Mouse (Mus musculus): ENCODE data around the gene Tvp23a. TPM values are rescaled to one million over a fixed set of nuclear protein-coding genes. Genes with fewer than 3 reads are reported as not detected.
A peak's percentile ranks its signal among the peaks of the same experiment; 100 is the strongest.

Tvp23a gene
- 1 to 10 TPM; 1.1 to 3.0 TPM for total RNA-seq (2021)
- long read RNA-seq, experiment 1, partial matches to known transcripts: 0 of 1 reads
- long read RNA-seq, experiment 1, other reads (novel, unspliced or antisense): 0 of 1 reads
- long read RNA-seq, experiment 2, partial matches to known transcripts: 2 of 8 reads
- long read RNA-seq, experiment 2, other reads (novel, unspliced or antisense): 6 of 8 reads

- peak; percentile 22 to 41 for DNase-seq (ENCODE audit: low spot score in 2 of 2)
Observed at GRCm38 (mm10) chr16:10447264-10447594, at the start of gene Tvp23a. Gene Tvp23a (minus strand): TSS chr16:10447362.

- DNase-seq (ENCODE audit: low spot score in 2 of 2): no peak
Observed at GRCm38 (mm10) chr16:10495824-10496298, 48.7 kb upstream of the Tvp23a start.

GRCm38 (mm10) chr16:10492587-10492986 lies 45.4 kb upstream of the Tvp23a start:
- no peak for DNase-seq (ENCODE audit: low spot score in 2 of 2)

- no peak for DNase-seq (ENCODE audit: low spot score in 2 of 2)
Observed at GRCm38 (mm10) chr16:10491716-10492115, 44.6 kb upstream of the Tvp23a start.

GRCm38 (mm10) chr16:10490503-10491150 lies 43.5 kb upstream of the Tvp23a start:
- no peak for DNase-seq (ENCODE audit: low spot score in 2 of 2)

- DNase-seq (ENCODE audit: low spot score in 2 of 2): no peak
Observed at GRCm38 (mm10) chr16:10489904-10490457, 42.8 kb upstream of the Tvp23a start.

- no peak for DNase-seq (ENCODE audit: low spot score in 2 of 2)
Observed at GRCm38 (mm10) chr16:10489483-10489882, 42.3 kb upstream of the Tvp23a start.

GRCm38 (mm10) chr16:10488769-10489481 lies 41.8 kb upstream of the Tvp23a start:
- no peak for DNase-seq (ENCODE audit: low spot score in 2 of 2)

- no peak for DNase-seq (ENCODE audit: low spot score in 2 of 2)
Observed at GRCm38 (mm10) chr16:10487895-10488493, 40.8 kb upstream of the Tvp23a start.

GRCm38 (mm10) chr16:10486993-10487392 lies 39.8 kb upstream of the Tvp23a start:
- no peak for DNase-seq (ENCODE audit: low spot score in 2 of 2)

GRCm38 (mm10) chr16:10482343-10482742 lies 35.2 kb upstream of the Tvp23a start:
- DNase-seq (ENCODE audit: low spot score in 2 of 2): no peak

- no peak for DNase-seq (ENCODE audit: low spot score in 2 of 2)
Observed at GRCm38 (mm10) chr16:10479857-10480256, 32.7 kb upstream of the Tvp23a start, which contains the start of gene Ciita. Gene Ciita (plus strand): TSS chr16:10480059.

GRCm38 (mm10) chr16:10475919-10476318 lies 28.8 kb upstream of the Tvp23a start:
- DNase-seq (ENCODE audit: low spot score in 2 of 2): no peak

- DNase-seq (ENCODE audit: low spot score in 2 of 2): no peak
Observed at GRCm38 (mm10) chr16:10474956-10475355, 27.8 kb upstream of the Tvp23a start.

GRCm38 (mm10) chr16:10471950-10472349 lies 24.8 kb upstream of the Tvp23a start:
- DNase-seq (ENCODE audit: low spot score in 2 of 2): no peak

GRCm38 (mm10) chr16:10468201-10468600 lies 21.0 kb upstream of the Tvp23a start:
- no peak for DNase-seq (ENCODE audit: low spot score in 2 of 2)

- no peak for DNase-seq (ENCODE audit: low spot score in 2 of 2)
Observed at GRCm38 (mm10) chr16:10467391-10468107, 20.4 kb upstream of the Tvp23a start.

- DNase-seq (ENCODE audit: low spot score in 2 of 2): no peak
Observed at GRCm38 (mm10) chr16:10465011-10465681, 18.0 kb upstream of the Tvp23a start.

GRCm38 (mm10) chr16:10461178-10461577 lies 14.0 kb upstream of the Tvp23a start:
- no peak for DNase-seq (ENCODE audit: low spot score in 2 of 2)

- no peak for DNase-seq (ENCODE audit: low spot score in 2 of 2)
Observed at GRCm38 (mm10) chr16:10460188-10460587, 13.0 kb upstream of the Tvp23a start.
